11 mouse cellular contexts compared by ENCODE assay signal in the genomic region with DNA sequence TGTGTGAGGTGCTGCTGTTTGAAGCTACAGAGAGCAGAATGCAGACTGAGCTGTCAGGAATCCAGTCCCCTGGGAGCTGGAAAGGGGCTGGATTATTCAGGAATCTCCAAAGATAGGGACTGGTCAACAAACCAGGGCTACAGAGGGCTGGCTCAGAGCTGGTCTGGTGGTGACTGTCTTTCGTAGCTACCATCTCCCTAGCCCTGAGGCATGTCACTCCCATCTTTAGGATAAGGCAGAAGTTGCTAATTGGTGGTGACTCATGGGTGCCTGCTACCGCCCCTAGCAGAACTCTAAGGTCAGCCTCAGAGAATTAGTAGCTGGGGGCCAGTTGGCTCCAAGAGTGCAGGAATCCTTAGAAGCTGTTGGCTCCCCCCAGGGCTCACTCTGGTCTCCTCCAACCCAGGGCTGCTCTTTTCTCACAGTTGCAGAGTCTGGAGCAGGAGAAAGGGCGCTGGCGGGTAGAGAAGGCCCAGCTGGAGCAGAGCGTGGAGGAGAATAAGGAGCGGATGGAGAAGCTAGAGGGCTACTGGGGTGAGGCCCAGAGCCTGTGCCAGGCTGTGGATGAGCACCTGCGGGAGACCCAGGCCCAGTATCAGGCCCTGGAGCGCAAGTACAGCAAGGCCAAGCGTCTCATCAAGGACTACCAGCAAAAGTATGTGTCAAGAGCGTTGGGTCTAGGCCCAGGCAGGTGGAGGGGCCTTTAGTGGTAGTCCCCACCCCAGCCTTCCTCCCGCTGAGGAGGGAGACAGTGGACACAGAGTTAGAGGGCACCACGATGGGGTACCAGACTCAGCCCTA. TPM values are rescaled to one million over a fixed set of nuclear protein-coding genes. Genes with fewer than 3 reads are reported as not detected.
DNase-seq lines count a peak whose midpoint lies in the region; ATAC-seq and TF ChIP-seq lines count a peak whose summit lies in the region.
"Had no signal": no experiment of that assay in that cellular context is flagged by ENCODE, and none has a peak within 500 bp of the region (broad histone marks: within the 10 kb centered on the region; RNA-seq: fewer than 3 reads in every experiment).

No protein-coding gene starts in this region.

- DNase-seq in hindbrain, embryonic 10.5 days (ENCODE audit: low spot score), result no peak
- DNase-seq in hindbrain, embryonic 14.5 days (ENCODE audit: low spot score), result no peak
- peak; percentile 81 for DNase-seq in 3T3-L1 (ENCODE audit: low read depth, low spot score)
- no peak for DNase-seq in limb, embryonic 14.5 days (ENCODE audit: low spot score)
- DNase-seq in kidney, postnatal 10 days, result no peak
- no peak for DNase-seq in spleen, postnatal 4 days (ENCODE audit: low spot score in 2 of 2)
- DNase-seq: lung, postnatal 10 days had no signal

- no peaks in the 10 kb centered on the region for H3K27me3 ChIP-seq in hindbrain, embryonic 10.5 days (ENCODE audit: insufficient read depth, poor library complexity, severe bottlenecking)
- H3K27me3 ChIP-seq in hindbrain, embryonic 14.5 days (ENCODE audit: control insufficient read depth, insufficient read depth, low read length), result no peaks in the 10 kb centered on the region
- no peaks in the 10 kb centered on the region for H3K27me3 ChIP-seq in embryonic facial prominence, embryonic 12.5 days
- H3K27me3 ChIP-seq in limb, embryonic 14.5 days (ENCODE audit: control insufficient read depth, insufficient read depth, low read length), result no peaks in the 10 kb centered on the region
- H3K27me3 ChIP-seq: stomach, embryonic 15.5 days had no signal

- H3K4me2 ChIP-seq in hindbrain, embryonic 14.5 days (replicated peaks), result no peak overlapping the region
- H3K4me2 ChIP-seq in embryonic facial prominence, embryonic 12.5 days (replicated peaks), result no peak overlapping the region
- no peak overlapping the region for H3K4me2 ChIP-seq in limb, embryonic 14.5 days (replicated peaks; ENCODE audit: low read depth, low read length, severe bottlenecking)
- H3K4me2 ChIP-seq: stomach, embryonic 15.5 days had no signal

- peaks cover 68% of the 10 kb centered on the region for H3K36me3 ChIP-seq in hindbrain, embryonic 10.5 days
- peaks cover 60% of the 10 kb centered on the region for H3K36me3 ChIP-seq in hindbrain, embryonic 14.5 days (replicated peaks; ENCODE audit: control insufficient read depth, insufficient read depth)
- H3K36me3 ChIP-seq in embryonic facial prominence, embryonic 12.5 days, result peaks cover 59% of the 10 kb centered on the region
- H3K36me3 ChIP-seq in limb, embryonic 14.5 days (ENCODE audit: control insufficient read depth, insufficient read depth, low read length), result peaks cover 61% of the 10 kb centered on the region

- no peak overlapping the region for H3K9ac ChIP-seq in hindbrain, embryonic 14.5 days
- no peak overlapping the region; the same call in 1 of the 2 replicates for H3K9ac ChIP-seq in embryonic facial prominence, embryonic 12.5 days
- H3K9ac ChIP-seq in limb, embryonic 14.5 days (ENCODE audit: low read depth, low read length, severe bottlenecking), result peak overlapping the region; percentile 7; the same call in 1 of the 2 replicates
- H3K9ac ChIP-seq: stomach, embryonic 15.5 days had no signal

- peak overlapping the region; percentile 86; the same call in 1 of the 2 replicates for H3K27ac ChIP-seq in hindbrain, embryonic 10.5 days
- H3K27ac ChIP-seq in hindbrain, embryonic 14.5 days, result no peak overlapping the region
- H3K27ac ChIP-seq in embryonic facial prominence, embryonic 12.5 days, result 0 out of 2 replicates have a peak overlapping the region, but pooled peaks have one; percentile 9
- H3K27ac ChIP-seq in limb, embryonic 14.5 days (replicated peaks; ENCODE audit: low read depth, low read length), result no peak overlapping the region
- H3K27ac ChIP-seq: stomach, embryonic 15.5 days had no signal

- WGBS in hindbrain, embryonic 10.5 days, result 86% methylated on average over 12 of the region's 12 CpGs
- 87% methylated on average over 12 of the region's 12 CpGs for WGBS in hindbrain, embryonic 14.5 days
- WGBS in embryonic facial prominence, embryonic 12.5 days, result 81% methylated on average over 12 of the region's 12 CpGs
- 83% methylated on average over 12 of the region's 12 CpGs for WGBS in limb, embryonic 14.5 days

- H3K4me1 ChIP-seq in hindbrain, embryonic 10.5 days (replicated peaks), result peaks cover 87% of the 10 kb centered on the region
- H3K4me1 ChIP-seq in hindbrain, embryonic 14.5 days (replicated peaks; ENCODE audit: control insufficient read depth, insufficient read depth, low read length), result peaks cover 33% of the 10 kb centered on the region
- H3K4me1 ChIP-seq in embryonic facial prominence, embryonic 12.5 days, result peaks cover 46% of the 10 kb centered on the region
- peaks cover 26% of the 10 kb centered on the region for H3K4me1 ChIP-seq in limb, embryonic 14.5 days (ENCODE audit: control insufficient read depth, insufficient read depth, low read length)

- TF ChIP-seq POLR2A in limb, embryonic 14.5 days (IDR thresholded peaks at IDR 0.05; ENCODE audit: borderline replicate concordance, extremely low read depth, insufficient read depth, insufficient read length), result no peak

- H3K4me3 ChIP-seq in hindbrain, embryonic 10.5 days, result no peak overlapping the region
- H3K4me3 ChIP-seq in hindbrain, embryonic 14.5 days (replicated peaks; ENCODE audit: low read length), result no peak overlapping the region
- no peak overlapping the region for H3K4me3 ChIP-seq in embryonic facial prominence, embryonic 12.5 days
- H3K4me3 ChIP-seq in limb, embryonic 14.5 days (replicated peaks; ENCODE audit: low read length), result no peak overlapping the region
- H3K4me3 ChIP-seq: stomach, embryonic 15.5 days had no signal

- ATAC-seq in hindbrain, embryonic 14.5 days (ENCODE audit: low FRiP score), result no peak
- no peak for ATAC-seq in embryonic facial prominence, embryonic 12.5 days (ENCODE audit: insufficient number of reproducible peaks, insufficient read depth, low FRiP score, low TSS enrichment)
- ATAC-seq in limb, embryonic 14.5 days (ENCODE audit: low FRiP score, low read depth), result no peak
- ATAC-seq in activated CD4-positive, CD25-positive, alpha-beta regulatory T cell, adult 4 months, result no peak

- H3K9me3 ChIP-seq in hindbrain, embryonic 10.5 days, result no peaks in the 10 kb centered on the region
- no peaks in the 10 kb centered on the region for H3K9me3 ChIP-seq in hindbrain, embryonic 14.5 days (ENCODE audit: control insufficient read depth, low read length)
- H3K9me3 ChIP-seq in embryonic facial prominence, embryonic 12.5 days, result no peaks in the 10 kb centered on the region
- H3K9me3 ChIP-seq in limb, embryonic 14.5 days (ENCODE audit: control insufficient read depth, low read length), result no peaks in the 10 kb centered on the region
- H3K9me3 ChIP-seq: stomach, embryonic 15.5 days had no signal

RNA-seq across cellular contexts. Expression of a gene that starts 5.3 kb away (rescaled TPM):
- 38.8 and 71.5 TPM in 2 replicates for polyA plus RNA-seq in hindbrain, embryonic 10.5 days (2016; fragmentation: Nextera tagmentation; extraction: Ambion mirVana)
- polyA plus RNA-seq in hindbrain, embryonic 14.5 days (2014; fragmentation: Nextera tagmentation; extraction: Ambion mirVana), result 130 and 135 TPM in 2 replicates
- 50.3 and 50.9 TPM in 2 replicates for polyA plus RNA-seq in embryonic facial prominence, embryonic 12.5 days (2016; fragmentation: Nextera tagmentation; extraction: Ambion mirVana)
- polyA plus RNA-seq in limb, embryonic 14.5 days (2012; rRNA removed), result 46.0 and 59.7 TPM in 2 replicates
- polyA plus RNA-seq in limb, embryonic 14.5 days (2014; fragmentation: Nextera tagmentation; extraction: Ambion mirVana), result 25.5 and 31.7 TPM in 2 replicates
- under 1 TPM in 1 of 2 experiments, not detected in 1; 0.32 TPM for polyA plus RNA-seq in activated CD4-positive, CD25-positive, alpha-beta regulatory T cell, adult 4 months (2017; shearing (Covaris generic))

RNA-seq across cellular contexts. Expression of a gene that starts 13.5 kb away (rescaled TPM):
- 10.4 and 11.8 TPM in 2 replicates for polyA plus RNA-seq in hindbrain, embryonic 10.5 days (2016; fragmentation: Nextera tagmentation; extraction: Ambion mirVana)
- 27.1 and 27.5 TPM in 2 replicates for polyA plus RNA-seq in hindbrain, embryonic 14.5 days (2014; fragmentation: Nextera tagmentation; extraction: Ambion mirVana)
- 14.4 TPM in 2 replicates for polyA plus RNA-seq in embryonic facial prominence, embryonic 12.5 days (2016; fragmentation: Nextera tagmentation; extraction: Ambion mirVana)
- polyA plus RNA-seq in limb, embryonic 14.5 days (2012; rRNA removed), result 32.8 and 34.6 TPM in 2 replicates
- 17.3 and 17.9 TPM in 2 replicates for polyA plus RNA-seq in limb, embryonic 14.5 days (2014; fragmentation: Nextera tagmentation; extraction: Ambion mirVana)
- polyA plus RNA-seq in activated CD4-positive, CD25-positive, alpha-beta regulatory T cell, adult 4 months (2017; shearing (Covaris generic)), result 10 to 100 TPM; 23.1 to 24.0 TPM

RNA-seq across cellular contexts. Expression of a gene that starts 28.2 kb away (rescaled TPM):
- 0.10 TPM in 1 of 2 replicates, not detected in the other for polyA plus RNA-seq in hindbrain, embryonic 10.5 days (2016; fragmentation: Nextera tagmentation; extraction: Ambion mirVana)
- polyA plus RNA-seq in hindbrain, embryonic 14.5 days (2014; fragmentation: Nextera tagmentation; extraction: Ambion mirVana), result 0.17 TPM in 1 of 2 replicates, not detected in the other
- polyA plus RNA-seq in embryonic facial prominence, embryonic 12.5 days (2016; fragmentation: Nextera tagmentation; extraction: Ambion mirVana), result 1.5 and 1.8 TPM in 2 replicates
- 19.4 and 32.9 TPM in 2 replicates for polyA plus RNA-seq in limb, embryonic 14.5 days (2012; rRNA removed)
- polyA plus RNA-seq in limb, embryonic 14.5 days (2014; fragmentation: Nextera tagmentation; extraction: Ambion mirVana), result 9.1 and 10.2 TPM in 2 replicates
- polyA plus RNA-seq in activated CD4-positive, CD25-positive, alpha-beta regulatory T cell, adult 4 months (2017; shearing (Covaris generic)), result under 1 TPM in 1 of 2 experiments, not detected in 1; 0.46 TPM

RNA-seq across cellular contexts. Expression of a gene that starts 36.8 kb away (rescaled TPM):
- polyA plus RNA-seq in hindbrain, embryonic 10.5 days (2016; fragmentation: Nextera tagmentation; extraction: Ambion mirVana), result 10.7 and 15.2 TPM in 2 replicates
- 22.7 and 25.2 TPM in 2 replicates for polyA plus RNA-seq in hindbrain, embryonic 14.5 days (2014; fragmentation: Nextera tagmentation; extraction: Ambion mirVana)
- 27.5 and 30.4 TPM in 2 replicates for polyA plus RNA-seq in embryonic facial prominence, embryonic 12.5 days (2016; fragmentation: Nextera tagmentation; extraction: Ambion mirVana)
- 29.6 and 36.3 TPM in 2 replicates for polyA plus RNA-seq in limb, embryonic 14.5 days (2012; rRNA removed)
- 34.9 and 38.8 TPM in 2 replicates for polyA plus RNA-seq in limb, embryonic 14.5 days (2014; fragmentation: Nextera tagmentation; extraction: Ambion mirVana)
- polyA plus RNA-seq in activated CD4-positive, CD25-positive, alpha-beta regulatory T cell, adult 4 months (2017; shearing (Covaris generic)), result 1 to 10 TPM; 2.9 to 5.6 TPM

RNA-seq across cellular contexts. Expression of a gene that starts 36.9 kb away (rescaled TPM):
- polyA plus RNA-seq in hindbrain, embryonic 10.5 days (2016; fragmentation: Nextera tagmentation; extraction: Ambion mirVana), result not detected in 2 replicates
- polyA plus RNA-seq in hindbrain, embryonic 14.5 days (2014; fragmentation: Nextera tagmentation; extraction: Ambion mirVana), result not detected in 2 replicates
- polyA plus RNA-seq in embryonic facial prominence, embryonic 12.5 days (2016; fragmentation: Nextera tagmentation; extraction: Ambion mirVana), result not detected in 2 replicates
- polyA plus RNA-seq in limb, embryonic 14.5 days (2012; rRNA removed), result 0.41 and 0.58 TPM in 2 replicates
- polyA plus RNA-seq in limb, embryonic 14.5 days (2014; fragmentation: Nextera tagmentation; extraction: Ambion mirVana), result 0.29 TPM in 1 of 2 replicates, not detected in the other
- not detected for polyA plus RNA-seq in activated CD4-positive, CD25-positive, alpha-beta regulatory T cell, adult 4 months (2017; shearing (Covaris generic))
- polyA plus RNA-seq: embryonic facial prominence, embryonic 11.5 days; stomach, embryonic 15.5 days had no signal

Comparison
In these comparisons a context has a peak if more than half of its experiments do, and no peak if none do; other contexts are left out.
1. H3K27ac ChIP-seq: peak in hindbrain, embryonic 10.5 days (single experiment) and embryonic facial prominence, embryonic 12.5 days (single experiment); none in hindbrain, embryonic 14.5 days (single experiment) and limb, embryonic 14.5 days (single experiment).
2. RNA of a gene that starts 5.3 kb away (polyA plus RNA-seq): 130 to 135 TPM in hindbrain, embryonic 14.5 days, 38.8 to 71.5 TPM in hindbrain, embryonic 10.5 days, 50.3 to 50.9 TPM in embryonic facial prominence, embryonic 12.5 days and 25.5 to 59.7 TPM in limb, embryonic 14.5 days; 0.32 TPM in activated CD4-positive, CD25-positive, alpha-beta regulatory T cell, adult 4 months; every median in the first group is over 10 times any median in the second.